Mouse (Mus musculus) right cerebral cortex, adult 2 months (tissue): ENCODE results near the gene Guk1.
A peak's percentile ranks its signal among the peaks of the same experiment; 100 is the strongest.

Experiments used
- DNase-seq, 2 experiments: peaks; one replicate each; pipeline ENCODE4 v3.0.0; 2021 to 2022; ENCODE audit warnings: low spot score in 2 of 2

Guk1 gene

DNA sequence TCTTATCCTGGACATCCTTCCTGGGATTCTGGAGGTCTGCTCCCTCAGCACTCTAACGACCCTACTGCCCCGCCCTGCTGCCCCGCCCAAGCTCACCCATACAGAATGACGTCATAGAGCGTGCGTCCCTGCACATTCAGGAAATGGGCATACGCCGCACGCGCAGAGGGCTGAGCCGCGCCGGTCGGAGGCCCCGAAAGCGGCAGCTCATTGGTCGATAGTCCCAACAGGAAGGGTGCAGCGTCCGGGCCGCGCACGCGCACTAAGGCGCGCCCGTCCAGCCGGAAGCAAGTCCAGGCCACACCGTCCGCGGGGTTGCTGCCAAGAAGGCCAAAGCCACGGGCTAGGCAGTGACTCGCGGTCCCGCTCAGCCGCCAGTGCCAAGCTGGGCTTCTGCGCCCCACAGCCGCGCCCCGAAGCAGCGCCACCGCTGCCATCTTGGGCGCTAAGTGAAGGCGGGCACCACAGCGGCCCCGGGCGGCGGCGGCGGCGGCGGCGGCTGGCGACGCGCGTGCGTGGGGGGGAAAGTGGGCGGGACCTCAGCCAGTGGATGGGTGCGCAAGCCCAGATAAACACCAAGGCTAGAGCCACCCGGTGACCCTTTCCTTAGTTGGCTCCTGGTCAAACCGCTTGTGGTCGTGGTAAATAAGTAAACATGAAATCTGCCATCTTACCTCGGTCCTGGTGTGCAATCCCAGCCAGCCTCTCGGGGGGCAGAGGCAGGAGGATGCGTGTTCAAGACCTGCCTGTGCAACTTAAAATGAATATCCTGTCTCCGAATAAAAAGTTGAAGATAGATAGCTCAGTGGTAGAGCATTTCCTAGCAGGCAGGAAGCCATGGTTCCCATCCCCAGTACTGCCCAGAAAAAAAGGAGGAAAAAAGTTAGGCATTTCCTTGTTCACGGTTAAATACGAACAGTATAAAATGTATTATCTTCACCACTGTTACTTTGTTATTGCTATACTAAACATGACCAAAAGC is 28.5 kb downstream of the Guk1 start, which contains the start of gene Iba57:
Iba57 (minus strand) TSS at position 485 of the 982 bp plus-strand sequence.
- peak; percentile 99 for DNase-seq

DNA sequence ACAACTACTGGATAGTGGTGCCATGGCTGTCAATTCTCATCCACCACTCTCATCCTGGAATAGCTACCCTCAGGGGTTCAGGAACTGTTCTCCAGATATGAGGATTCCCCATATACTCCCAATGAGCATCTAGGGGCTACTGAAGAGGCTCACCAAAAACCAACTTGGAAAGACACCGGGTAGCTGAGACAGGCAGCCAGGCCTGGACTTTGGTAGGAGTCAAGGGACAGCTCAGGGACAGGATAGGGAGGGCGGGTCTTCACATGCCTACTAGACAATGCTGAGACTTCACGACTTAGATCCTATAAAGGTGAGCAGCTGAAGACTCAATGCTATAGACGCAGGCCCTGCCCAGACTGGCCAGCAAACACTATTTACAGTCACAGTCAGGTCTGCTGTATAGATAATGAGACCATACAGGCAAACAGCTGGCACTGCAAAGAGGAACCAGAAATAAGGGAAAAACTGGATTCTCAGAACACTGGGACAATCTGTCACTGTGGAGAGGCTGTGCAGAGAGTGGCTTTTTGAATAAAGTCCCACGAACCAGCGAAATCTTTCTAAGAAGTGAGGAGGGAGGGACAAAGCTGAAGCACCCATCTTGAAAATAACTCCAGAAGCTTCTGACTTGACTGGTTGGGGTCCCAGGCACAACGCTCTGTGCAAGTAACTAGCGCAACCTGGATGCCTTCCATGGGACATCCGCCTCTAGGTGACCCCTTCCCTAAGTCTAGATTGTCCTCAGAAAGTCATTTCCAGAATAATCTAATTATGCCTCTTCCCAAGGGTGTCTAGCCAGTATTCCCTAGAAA is 29.4 kb downstream of the Guk1 start:
- no peak for DNase-seq

DNA sequence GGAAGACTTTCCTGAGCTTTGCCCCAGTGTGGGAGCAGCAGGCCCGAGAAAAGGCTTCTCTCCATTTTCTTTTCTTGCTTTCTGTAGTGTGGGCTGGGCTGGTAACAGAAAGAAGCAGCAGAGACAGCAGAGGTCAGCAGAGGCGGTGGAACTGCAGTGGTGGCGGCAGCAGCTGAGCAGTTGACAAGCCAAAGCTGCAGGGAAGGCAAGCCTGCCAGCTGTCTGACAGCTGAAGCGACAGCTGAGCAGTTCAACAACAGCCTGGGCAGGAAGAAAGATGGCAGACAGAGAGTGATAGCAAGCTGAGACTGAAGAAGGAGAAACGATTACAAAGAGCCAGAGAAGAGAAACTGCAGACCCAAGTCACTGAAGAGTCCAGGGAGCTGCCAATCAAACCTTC is 30.6 kb downstream of the Guk1 start:
- DNase-seq: no peak

DNA sequence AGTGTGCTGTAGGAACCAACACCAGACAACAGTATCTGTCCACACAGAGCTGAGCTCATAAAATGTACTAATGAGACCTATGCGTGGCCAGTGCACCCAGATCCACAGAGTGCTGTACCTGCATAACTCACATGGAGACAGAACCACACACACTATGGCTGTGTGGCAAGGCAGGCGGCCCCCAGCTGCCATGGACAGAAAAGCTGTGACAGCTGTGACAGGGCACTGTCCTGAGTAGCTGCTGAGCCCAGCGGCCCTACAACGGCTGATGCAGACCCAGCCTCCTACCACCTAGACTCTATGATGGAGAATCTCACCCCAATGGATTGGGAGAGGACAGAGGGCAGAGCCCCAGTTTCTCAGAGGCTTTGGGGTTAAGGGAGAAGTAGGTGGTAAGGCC is 32.5 kb downstream of the Guk1 start:
- DNase-seq: no peak

DNA sequence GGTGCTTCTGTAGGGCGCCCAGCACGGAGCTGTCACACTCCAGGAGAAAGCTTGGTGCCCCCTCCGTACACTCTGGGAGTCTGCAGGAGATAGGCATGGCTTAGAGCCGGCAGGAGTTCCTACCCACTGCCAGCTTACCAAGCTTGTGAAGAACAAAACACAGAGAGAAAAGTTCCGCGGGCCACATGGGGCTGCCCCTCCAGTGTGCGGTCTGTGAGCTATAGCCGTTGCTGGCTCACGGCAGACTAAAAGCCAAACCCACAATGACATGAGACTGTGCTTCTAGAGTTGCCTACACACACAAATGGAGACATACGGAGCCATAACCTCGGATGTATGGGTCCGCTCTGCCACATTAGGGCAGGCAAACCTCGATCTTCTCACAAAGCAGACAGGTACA is 32.9 kb downstream of the Guk1 start:
- DNase-seq: no peak

DNA sequence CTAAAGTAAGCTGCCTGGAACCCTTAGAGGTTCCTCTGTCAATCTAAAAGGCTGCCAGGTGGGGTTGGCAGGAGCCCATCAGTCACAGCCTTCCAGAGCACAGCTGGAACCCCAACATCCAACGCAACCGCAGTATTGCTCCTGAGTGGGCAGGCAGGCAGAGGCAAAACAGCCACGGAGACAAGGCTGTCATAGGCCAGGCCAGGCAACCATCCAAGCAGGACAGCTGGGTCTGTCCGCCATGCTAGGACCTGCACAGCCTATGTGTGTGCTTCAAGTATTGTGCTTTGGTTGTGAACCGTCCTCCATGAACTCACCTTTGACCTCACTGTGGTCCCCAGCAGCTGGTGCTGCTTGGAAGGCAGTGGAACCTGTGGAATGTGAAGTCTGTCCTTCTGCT is 36.1 kb downstream of the Guk1 start:
- DNase-seq: no peak

DNA sequence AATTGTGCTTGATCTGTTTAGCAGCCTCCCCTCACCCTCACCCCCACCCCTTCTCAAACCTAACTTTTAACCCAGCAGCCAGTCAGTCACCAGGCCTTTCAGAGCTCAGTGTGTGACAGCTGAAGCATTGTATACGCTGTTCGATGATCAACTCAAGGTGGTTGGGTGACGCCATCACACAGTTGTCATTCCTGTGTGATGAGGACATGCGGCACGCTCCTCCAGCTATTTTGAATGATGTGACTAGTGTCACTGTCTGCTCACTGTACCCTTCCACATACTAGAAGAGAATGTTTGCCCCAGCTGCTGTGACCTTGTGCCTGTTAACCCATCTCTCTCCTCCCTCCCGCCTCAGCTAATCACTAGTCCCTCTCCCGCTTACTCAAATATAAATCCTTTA is 37.8 kb downstream of the Guk1 start:
- no peak for DNase-seq

DNA sequence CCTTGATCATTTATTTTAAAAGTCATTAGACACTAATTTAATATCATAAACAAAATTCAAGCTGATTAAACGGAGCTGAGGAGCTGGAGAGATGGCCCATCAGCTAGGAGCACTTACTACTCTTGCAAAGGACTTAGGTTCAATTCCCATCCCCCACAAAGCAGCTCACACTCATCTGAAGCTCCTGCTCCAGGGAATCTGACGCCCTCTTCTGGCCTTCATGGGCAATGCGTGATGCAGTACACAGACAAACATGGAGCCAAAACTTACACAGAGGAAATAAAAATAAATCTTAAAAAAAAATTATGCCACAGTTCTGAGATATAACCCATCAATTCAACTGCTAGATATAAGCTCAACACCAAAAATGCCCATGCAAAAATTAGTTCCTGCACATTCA is 40.3 kb downstream of the Guk1 start:
- DNase-seq: no peak

DNA sequence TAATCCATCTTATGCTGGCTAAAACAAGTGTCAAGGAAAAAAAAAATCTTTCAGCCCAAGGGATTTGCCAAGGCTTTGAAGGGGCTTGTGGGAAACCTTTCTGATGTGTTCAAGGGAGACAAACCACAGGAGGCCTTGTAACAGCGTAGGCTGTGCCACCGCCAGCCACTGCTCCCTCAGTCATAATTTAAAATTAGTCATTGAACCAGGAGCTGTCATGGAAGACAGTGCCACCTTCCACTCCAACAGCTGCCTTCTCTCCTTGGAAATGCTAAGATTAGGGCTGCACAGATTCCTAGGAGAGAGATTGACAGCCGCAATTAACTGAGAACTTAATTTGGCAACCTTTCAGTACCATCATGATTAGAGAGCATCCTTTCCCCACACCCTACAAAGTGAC is 42.7 kb downstream of the Guk1 start:
- no peak for DNase-seq

DNA sequence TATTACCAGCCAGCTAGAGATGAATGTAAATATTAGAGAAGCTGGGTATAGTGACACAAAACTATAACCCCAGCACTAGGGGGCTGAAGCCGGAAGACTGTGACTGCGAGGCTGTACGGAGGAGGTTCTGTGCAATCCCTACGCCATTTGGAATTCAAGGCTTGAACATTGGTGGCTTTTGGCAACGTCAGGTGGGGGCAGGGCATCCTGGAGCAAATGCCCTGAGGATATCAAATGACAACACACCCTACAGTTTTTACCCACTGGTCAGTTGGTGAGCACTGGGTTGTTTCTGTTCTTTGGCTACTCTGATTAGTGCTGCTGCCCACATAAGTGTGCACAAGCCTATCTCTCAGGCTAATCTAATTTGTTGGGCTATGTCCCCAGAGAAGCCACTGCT is 49.0 kb downstream of the Guk1 start:
- DNase-seq: no peak

DNA sequence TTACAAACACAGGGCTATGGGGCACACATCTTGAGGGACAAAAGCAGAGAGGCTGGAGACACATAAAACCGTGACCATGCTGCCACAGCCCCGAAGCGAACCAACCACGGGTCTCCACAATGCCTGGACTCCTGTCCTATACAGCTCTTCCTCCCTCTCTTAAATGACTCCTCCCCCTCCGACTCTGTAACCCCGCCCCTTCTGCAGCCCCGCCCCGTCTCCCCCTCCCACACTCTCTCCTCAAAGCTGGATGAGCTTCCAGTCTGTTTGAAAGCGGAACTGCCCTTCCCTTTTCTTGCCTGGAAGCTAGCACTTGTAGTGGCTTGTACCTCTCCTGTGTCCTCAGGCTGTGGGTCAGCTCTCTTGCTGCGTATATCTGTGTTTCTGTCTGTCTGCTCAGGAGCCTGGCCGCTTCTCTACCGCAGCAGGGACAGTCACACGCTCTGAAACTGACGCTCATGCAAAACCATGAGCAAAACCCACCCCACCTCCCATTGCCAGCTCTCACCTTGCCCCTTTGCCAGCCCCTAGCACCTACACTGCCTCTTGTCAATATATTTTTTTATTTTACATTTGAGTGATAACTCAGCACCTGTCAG is 50.1 kb downstream of the Guk1 start:
- no peak for DNase-seq

DNA sequence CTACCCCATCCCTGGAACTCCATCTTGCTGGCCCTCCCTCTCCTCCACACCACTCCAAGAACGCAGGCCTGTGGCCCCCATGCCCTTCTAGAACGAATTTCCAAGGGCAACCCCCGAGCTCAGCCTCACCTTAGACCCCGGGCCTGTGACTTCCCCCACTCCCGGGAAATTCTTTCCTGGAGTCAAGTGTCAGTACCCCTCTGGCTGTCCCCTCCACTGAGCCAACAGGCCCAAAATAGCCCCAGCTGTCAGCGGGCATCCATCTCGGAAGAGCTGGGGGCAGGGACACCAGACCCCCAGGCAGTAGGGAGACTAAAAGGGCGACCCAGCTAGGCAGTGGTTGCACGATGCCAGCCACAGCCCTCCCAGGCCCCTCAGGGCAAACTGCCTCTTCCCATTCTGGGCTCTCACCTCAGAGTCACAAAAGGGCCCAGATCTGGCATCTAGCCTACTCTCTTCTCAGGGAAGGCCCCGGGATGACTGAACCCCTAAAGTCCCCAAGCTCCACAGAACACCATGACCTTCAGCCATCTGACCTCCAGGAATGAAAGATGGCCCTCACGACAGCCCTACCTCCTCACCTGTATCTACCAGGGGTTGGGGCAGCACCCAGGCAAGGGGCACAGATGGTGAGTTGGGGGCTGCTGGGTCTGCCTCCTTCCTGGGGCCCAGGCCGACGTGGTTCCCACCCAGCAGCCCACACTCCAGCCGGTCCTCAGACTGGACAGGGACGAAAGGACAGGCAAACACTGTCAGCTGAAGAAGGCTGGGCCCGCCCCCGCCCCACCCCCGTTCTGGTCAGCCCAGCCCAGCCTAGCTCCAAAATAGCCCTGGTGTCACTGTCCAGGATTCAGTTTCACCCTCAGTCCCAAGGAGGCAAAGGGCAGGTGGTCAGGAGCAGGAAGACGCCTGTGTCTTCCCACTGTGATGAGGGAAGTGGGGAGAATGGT is 53.2 kb downstream of the Guk1 start:
- no peak for DNase-seq

DNA sequence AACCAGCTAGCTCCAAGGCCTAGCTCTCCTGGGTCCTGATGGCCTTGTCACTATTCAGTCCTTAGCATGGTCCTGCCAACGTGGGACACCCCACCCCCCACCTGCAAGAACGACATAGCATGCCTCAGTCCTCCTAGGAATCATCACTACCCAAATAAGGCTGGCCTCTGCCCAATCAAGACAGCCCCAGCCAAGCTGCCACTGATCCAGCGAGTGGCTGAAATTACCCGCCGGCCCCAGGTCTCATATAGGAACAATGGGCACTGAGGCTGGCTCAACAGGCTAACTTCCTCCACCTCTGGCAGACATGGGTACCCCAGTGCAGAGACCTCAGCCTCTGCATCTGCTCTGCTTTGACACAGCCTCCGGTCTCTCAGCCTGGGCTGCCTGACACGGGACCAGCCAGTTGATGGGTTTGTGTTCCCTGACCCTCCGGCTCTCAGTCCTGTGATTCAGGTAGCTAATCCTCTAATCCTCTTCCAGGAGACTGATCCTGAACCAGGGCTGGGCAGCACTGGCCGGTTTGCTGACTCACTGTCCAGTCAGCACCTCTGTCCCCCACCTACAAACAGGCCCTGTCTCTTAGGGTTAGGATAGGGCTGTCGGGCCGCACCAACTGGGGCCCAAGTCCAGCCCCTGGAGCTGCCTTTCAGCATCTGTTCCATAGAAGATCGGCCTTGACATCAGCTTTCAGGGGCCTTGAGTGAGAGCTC is 54.9 kb downstream of the Guk1 start:
- no peak for DNase-seq

DNA sequence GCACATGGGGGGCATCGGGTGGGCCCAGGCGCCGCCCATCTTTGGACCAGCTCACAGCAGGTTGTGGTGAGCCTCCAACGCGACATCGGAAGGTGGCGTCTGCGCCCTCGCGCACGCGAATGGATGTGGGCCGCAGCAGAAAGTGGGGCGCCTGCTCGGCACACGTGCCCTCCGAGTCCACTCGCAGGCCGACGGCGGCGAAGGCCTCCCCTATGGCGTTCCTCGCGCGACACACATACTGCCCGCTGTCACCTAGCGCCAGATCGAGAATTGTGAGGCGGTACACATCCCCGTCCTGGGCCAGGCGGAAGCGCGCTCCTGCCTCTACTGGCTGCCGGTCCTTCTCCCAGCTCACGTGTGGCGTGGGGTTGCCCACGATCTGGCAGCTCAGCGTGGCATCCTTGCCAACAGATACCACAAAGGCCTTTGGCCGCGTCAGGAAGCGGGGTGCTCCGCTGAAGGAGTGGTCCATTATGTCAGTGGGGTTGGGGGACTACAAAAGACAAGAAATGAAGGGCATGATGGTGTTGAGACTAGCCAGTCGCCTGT is 56.0 kb downstream of the Guk1 start, which contains the start of gene Obscn:
Obscn (minus strand) TSS at position 499 of the 549 bp plus-strand sequence.
- peak in 1 of 2 experiments; percentile 6 for DNase-seq

DNA sequence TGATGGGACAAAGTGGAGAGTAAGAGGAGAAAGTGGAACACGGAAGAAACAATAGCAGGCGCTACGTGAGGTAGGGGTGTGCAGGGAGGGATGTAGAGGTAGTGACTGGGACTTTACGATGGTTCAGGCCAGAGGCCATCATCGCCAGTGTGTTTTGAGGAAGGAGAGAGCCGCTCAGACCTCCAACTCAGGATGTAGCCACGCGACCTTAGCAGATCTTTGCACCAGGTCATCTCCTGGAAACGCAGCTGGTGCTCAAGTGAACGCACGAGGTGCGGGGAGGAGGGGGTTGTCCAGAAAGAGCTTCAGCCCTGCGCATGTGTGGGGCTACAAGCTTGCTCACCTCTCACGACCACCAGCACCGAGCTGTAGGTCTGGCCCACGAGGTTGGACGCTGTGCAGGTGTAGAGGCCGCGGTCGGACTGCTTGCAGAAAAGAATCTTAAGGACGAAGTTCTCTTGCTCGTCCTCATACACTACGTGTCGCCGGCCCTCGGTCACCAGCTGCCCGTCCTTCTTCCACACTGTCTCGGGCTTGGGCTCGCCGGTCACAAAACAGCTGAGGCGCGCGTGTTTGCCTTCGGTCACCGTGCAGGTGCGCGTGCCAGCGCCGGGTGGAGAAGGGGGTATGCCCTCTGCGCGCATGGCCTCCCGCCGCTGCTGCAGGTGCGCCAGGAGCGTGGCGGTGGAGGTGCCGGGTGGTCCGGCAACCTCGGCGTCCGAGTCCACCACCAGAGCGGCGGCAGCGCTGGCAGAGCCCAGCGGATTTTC is 56.8 kb downstream of the Guk1 start:
- no peak for DNase-seq

DNA sequence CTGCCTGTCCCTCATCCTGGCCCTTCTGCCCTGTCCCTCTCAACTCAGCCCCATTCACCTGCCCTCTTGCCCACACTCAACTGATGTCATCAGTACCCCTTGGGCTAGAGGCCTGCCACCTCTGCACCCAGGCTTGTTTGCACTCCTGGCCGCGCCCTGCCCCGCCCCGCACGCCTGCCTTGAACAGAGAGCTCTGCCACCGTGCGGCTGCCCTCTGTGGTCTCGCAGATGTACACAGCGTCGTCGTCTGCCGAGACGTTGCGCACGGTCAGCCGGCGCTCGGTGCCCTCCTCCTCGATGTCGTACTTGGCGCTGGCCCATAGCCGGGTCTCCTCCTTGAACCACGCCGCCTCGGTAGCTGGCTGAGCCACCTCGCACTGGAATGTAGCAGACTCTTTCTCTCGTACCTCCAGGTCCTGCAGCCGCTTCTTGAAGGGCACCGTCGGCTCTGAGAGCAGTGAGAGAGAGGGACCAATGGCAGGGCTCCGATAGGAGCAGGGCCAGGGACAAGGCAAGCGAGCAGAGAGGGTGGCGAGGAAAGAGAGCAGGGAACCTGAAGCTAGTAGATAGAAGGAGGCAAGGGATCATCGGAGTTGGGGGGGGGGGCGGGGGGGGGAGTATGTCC is 57.5 kb downstream of the Guk1 start:
- no peak for DNase-seq
